Mouse (Mus musculus) hindbrain, embryonic 11.5 days (tissue): ENCODE measurements around the gene Ptprh. TPM values are rescaled to one million over a fixed set of nuclear protein-coding genes. Genes with fewer than 3 reads are reported as not detected.

Experiments used
- ATAC-seq: fragments of 200-750 bp; cut with Nextera tagmentation; 2 replicates; pipeline ENCODE4 v1.8.0; 2017; ENCODE audit warnings: mild to moderate bottlenecking, moderate TSS enrichment, moderate library complexity; ENCODE audit not compliant: low FRiP score
- DNase-seq: peaks from one replicate; pipeline ENCODE4 v3.0.0-alpha.2; 2015; ENCODE audit warnings: low spot score
- H3K27ac ChIP-seq: fragments of 300-500 bp; sonication (generic); 2 replicates; pipeline ENCODE4 v1.5.1; 2014; ENCODE audit warnings: mild to moderate bottlenecking, low read depth, low read length
- H3K27me3 ChIP-seq: fragments of 300-500 bp; sonication (generic); 2 replicates; pipeline ENCODE4 v1.6.1; 2014; ENCODE audit warnings: mild to moderate bottlenecking, low read length, moderate library complexity, mixed read lengths; ENCODE audit not compliant: control insufficient read depth, insufficient read depth
- H3K36me3 ChIP-seq: fragments of 300-500 bp; sonication (generic); 2 replicates; pipeline ENCODE4 v1.6.1; 2014; ENCODE audit warnings: mild to moderate bottlenecking, low read length, moderate library complexity, mixed read lengths; ENCODE audit not compliant: control insufficient read depth, insufficient read depth
- H3K4me1 ChIP-seq: fragments of 300-500 bp; sonication (generic); replicated peaks from 2 replicates; pipeline ENCODE4 v1.6.1; 2014; ENCODE audit warnings: low read length, mixed read lengths; ENCODE audit not compliant: control insufficient read depth, insufficient read depth
- H3K4me2 ChIP-seq: fragments of 300-500 bp; sonication (generic); replicated peaks from 2 replicates; pipeline ENCODE4 v1.6.1; 2014; ENCODE audit warnings: mild to moderate bottlenecking, low read depth, low read length
- H3K4me3 ChIP-seq: fragments of 300-500 bp; sonication (generic); 2 replicates; pipeline ENCODE4 v1.5.1; 2014; ENCODE audit warnings: low read depth, low read length
- H3K9ac ChIP-seq: fragments of 300-500 bp; sonication (generic); 2 replicates; pipeline ENCODE4 v1.6.1; 2014; ENCODE audit warnings: low read depth, low read length
- H3K9me3 ChIP-seq: fragments of 300-500 bp; sonication (generic); 2 replicates; pipeline ENCODE4 v1.6.1; 2016; ENCODE audit warnings: low read length; ENCODE audit not compliant: control insufficient read depth
- WGBS: fragments of 180-500 bp; shearing (Covaris S2); extraction: QIAGEN DNeasy Blood & Tissue Kit; methylation state at CpG from one replicate; pipeline ENCODE4 v1.1.7; 2014; 5-methylcytosine and 5-hydroxymethylcytosine counted together
- polyA plus RNA-seq: library from polyadenylated mRNA; unstranded; fragments of >200 nt; fragmentation: Nextera tagmentation; extraction: Ambion mirVana; gene quantifications from 2 replicates; pipeline ENCODE4 v1.2.1, GENCODE M21; 2014

Gene Ptprh
- polyA plus RNA-seq, 1 experiment from 2014 or later: not detected

DNA sequence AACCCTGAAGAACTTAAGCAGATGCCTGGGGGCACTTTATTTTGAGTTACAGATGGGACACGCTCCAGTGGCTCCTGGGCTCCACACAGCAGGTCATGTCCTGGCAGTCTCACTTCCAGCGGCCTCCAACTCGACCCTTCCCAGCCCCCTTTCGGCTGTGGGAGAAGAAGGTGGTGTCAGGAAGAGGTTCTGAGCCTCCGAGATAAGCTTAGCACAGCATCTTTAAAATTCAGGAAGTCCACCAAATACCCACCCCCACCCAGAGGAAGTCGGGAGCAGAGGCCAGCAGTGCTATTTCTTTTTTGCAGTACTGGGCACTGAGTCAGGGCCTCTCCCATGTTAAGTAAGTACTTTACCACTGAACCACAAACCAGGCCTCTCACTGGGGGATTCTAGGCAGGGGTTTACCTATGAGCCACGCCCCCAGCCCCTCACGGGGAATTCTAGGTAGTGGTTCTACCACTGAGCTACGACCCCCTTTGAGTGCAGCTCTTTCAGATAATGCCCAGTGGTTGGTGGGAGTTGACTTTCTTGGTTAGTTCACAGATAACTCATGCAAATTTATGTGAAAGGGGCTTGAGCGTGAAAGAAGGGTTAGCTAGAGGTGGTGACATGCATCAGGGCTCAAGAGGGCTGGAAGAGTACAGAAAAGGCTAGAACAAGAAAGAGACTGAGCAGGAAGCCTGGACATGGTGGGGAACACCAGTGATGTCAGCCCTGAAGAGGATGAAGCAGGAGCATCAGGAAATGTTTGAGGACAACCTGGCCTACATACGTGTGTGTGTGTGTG lies 99.0 kb downstream of the Ptprh start:
- no peaks in the 10 kb centered on the region for H3K4me1 ChIP-seq
- H3K9me3 ChIP-seq: no peaks in the 10 kb centered on the region
- no peaks in the 10 kb centered on the region for H3K36me3 ChIP-seq
- no peak overlapping the region for H3K4me2 ChIP-seq
- no peak overlapping the region for H3K9ac ChIP-seq
- no peak overlapping the region for H3K27ac ChIP-seq
- no peak for DNase-seq
- no peaks in the 10 kb centered on the region for H3K27me3 ChIP-seq
- no peak for ATAC-seq
- no peak overlapping the region for H3K4me3 ChIP-seq
- 59% methylated on average over 11 of the region's 11 CpGs for WGBS

DNA sequence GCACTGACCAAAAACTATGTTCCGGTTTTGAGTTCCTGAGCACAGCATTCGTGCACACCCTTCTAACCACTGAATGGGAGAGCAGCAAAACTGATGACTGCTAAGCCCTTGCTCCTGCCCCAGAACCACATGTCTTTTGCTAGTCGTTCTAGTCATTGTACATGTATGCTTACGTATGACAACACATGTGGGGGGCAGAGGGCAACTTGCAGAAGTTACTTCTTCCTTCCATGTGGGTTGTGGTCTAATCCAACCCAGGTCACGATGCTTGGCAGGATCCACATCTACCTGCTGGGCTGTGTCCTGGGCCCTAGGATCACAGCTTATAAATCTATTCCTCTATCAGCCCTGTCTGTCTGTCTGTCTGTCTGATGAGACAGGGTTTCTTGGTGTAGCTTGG lies 100.0 kb downstream of the Ptprh start:
- no peak overlapping the region for H3K27ac ChIP-seq
- H3K36me3 ChIP-seq: no peaks in the 10 kb centered on the region
- no peak overlapping the region for H3K4me2 ChIP-seq
- no peaks in the 10 kb centered on the region for H3K27me3 ChIP-seq
- H3K9ac ChIP-seq: no peak overlapping the region
- H3K4me1 ChIP-seq: peaks cover 8% of the 10 kb centered on the region
- DNase-seq (no peak), ATAC-seq (no peak)
- WGBS: 92% methylated on average over 5 of the region's 5 CpGs
- no peaks in the 10 kb centered on the region for H3K9me3 ChIP-seq
- no peak overlapping the region for H3K4me3 ChIP-seq

- no peak overlapping the region for H3K4me2 ChIP-seq
- H3K27me3 ChIP-seq: no peaks in the 10 kb centered on the region
- no peak overlapping the region for H3K27ac ChIP-seq
- H3K9ac ChIP-seq: no peak overlapping the region
- no peaks in the 10 kb centered on the region for H3K9me3 ChIP-seq
- DNase-seq: no peak
- no peak overlapping the region for H3K4me3 ChIP-seq
- ATAC-seq: no peak
- H3K36me3 ChIP-seq: no peaks in the 10 kb centered on the region
- WGBS: 75% methylated on average over 4 of the region's 4 CpGs
- peaks cover 9% of the 10 kb centered on the region for H3K4me1 ChIP-seq
Observed at GRCm38 (mm10) chr7:4503100-4503499, 100.7 kb downstream of the Ptprh start.

GRCm38 (mm10) chr7:4502421-4503090 lies 101.3 kb downstream of the Ptprh start:
- peak overlapping the region; percentile 17; the same call in 1 of the 2 replicates for H3K9ac ChIP-seq
- H3K4me3 ChIP-seq: peak overlapping the region; percentile 71
- no peaks in the 10 kb centered on the region for H3K36me3 ChIP-seq
- no peaks in the 10 kb centered on the region for H3K27me3 ChIP-seq
- H3K9me3 ChIP-seq: no peaks in the 10 kb centered on the region
- DNase-seq (peak; percentile 47), ATAC-seq (peak; percentile 22; the same call in 1 of the 2 replicates)
- H3K4me1 ChIP-seq: peaks cover 9% of the 10 kb centered on the region
- peak overlapping the region; percentile 50 for H3K4me2 ChIP-seq
- no peak overlapping the region for H3K27ac ChIP-seq
- WGBS: 10% methylated on average over 14 of the region's 14 CpGs

DNA sequence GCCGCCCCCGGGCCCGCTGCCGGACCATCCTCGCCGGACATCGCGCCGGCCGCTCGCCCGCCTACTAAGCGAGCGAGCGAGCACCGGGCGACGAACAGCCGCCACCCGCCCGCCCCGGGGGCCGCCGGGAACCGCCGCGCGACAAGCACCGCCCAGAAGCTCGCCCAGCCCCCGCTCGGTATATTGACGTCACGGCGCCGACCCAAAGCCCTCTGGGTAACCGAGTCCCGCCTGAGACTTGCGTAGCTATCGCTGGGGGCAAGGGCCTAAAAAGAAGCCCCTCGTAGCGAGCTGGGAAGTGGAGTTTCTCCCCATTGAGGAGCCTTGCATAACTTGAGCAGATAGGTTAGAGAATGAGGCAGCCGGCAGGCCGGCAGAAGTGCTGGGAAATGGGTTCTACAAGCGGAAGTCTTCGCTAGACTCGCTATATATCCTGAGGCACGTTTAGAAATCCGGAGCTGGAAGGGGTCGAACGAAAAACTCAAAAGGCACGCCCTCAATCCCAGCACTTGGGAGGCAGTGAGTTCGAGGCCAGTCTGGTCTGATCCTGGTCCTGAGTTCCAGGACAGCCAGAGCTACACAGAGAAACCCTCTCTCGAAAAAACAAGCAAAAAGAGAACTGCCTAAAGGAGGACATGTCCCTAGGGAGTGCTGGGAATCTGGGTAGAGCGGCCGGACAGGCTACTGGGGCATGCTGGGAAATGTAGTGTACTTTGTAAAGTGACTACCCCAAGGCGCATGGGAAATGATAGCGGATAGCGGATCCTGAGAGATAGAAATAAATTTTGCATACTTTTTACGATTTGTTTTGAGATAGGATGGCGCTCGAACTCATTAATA lies 102.1 kb downstream of the Ptprh start, which contains the start of gene Ppp1r12c:
Gene Ppp1r12c (minus strand): TSS at position 123 of the 840 bp plus-strand sequence.
- H3K4me3 ChIP-seq: peak within 1 kb of the TSS; percentile 71
- H3K4me2 ChIP-seq: peak within 1 kb of the TSS; percentile 50
- no peaks in the 10 kb centered on the region for H3K27me3 ChIP-seq
- H3K36me3 ChIP-seq: no peaks in the 10 kb centered on the region
- WGBS: under 1% methylated on average over 39 of the region's 62 CpGs
- DNase-seq: peak; percentile 93
- no peaks in the 10 kb centered on the region for H3K9me3 ChIP-seq
- peak; percentile 93 for ATAC-seq
- peak within 1 kb of the TSS; percentile 86 for H3K9ac ChIP-seq
- peak within 1 kb of the TSS; percentile 76 for H3K27ac ChIP-seq
- H3K4me1 ChIP-seq: peaks cover 9% of the 10 kb centered on the region

- Histone ChIP-seq H3K4me2 (peak overlapping the region; percentile 50), H3K27me3 (no peaks in the 10 kb centered on the region), H3K4me1 (peaks cover 9% of the 10 kb centered on the region), H3K9ac (peak overlapping the region; percentile 86), H3K4me3 (peak overlapping the region; percentile 71), H3K36me3 (no peaks in the 10 kb centered on the region), H3K27ac (peak overlapping the region; percentile 76), H3K9me3 (no peaks in the 10 kb centered on the region)
- DNase-seq (peak; percentile 54), ATAC-seq (peak; percentile 37)
- WGBS: under 1% methylated on average over 41 of the region's 52 CpGs
Observed at GRCm38 (mm10) chr7:4500892-4501471, 102.9 kb downstream of the Ptprh start.

DNA sequence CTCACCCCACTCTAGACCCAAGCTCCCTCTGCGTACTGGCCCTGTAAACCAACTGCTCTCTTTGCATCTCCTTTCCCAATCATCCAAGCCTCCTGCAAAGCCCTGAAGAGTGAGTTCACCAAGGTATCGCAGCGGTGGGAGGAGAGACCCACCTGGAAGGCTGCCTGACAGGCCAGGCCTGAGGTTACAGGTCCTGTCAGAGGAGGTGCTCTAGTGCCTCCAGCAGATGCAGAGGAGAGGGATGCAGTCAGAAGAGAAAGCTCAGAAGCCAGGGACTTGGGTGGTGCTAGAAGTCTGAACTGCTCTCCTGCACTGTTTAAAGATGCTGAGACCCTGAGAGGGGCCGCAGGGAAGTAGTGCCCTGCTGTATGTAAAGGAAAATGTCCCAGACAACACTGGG lies 104.8 kb downstream of the Ptprh start:
- Histone ChIP-seq H3K4me2 (0 out of 2 replicates have a peak overlapping the region, but pooled peaks have one; percentile 6), H3K27ac (no peak overlapping the region), H3K36me3 (peaks cover 2% of the 10 kb centered on the region; the same call in 1 of the 2 replicates), H3K4me3 (no peak overlapping the region), H3K9me3 (no peaks in the 10 kb centered on the region), H3K4me1 (peaks cover 9% of the 10 kb centered on the region), H3K27me3 (no peaks in the 10 kb centered on the region), H3K9ac (0 out of 2 replicates have a peak overlapping the region, but pooled peaks have one; percentile 20)
- ATAC-seq: no peak
- WGBS: 89% methylated on average over 4 of the region's 4 CpGs
- DNase-seq: no peak
